Mouse (Mus musculus) brown adipose tissue, adult 24 weeks (tissue): ENCODE data around the gene Gpm6b. TPM values are rescaled to one million over a fixed set of nuclear protein-coding genes. Genes with fewer than 3 reads are reported as not detected.

Source experiments
- H3K27ac ChIP-seq: fragments of 200-500 bp; replicated peaks from 2 replicates; pipeline ENCODE4 v1.5.1; 2012; ENCODE audit warnings: low read depth, mild to moderate bottlenecking, low read length
- H3K4me1 ChIP-seq: fragments of 200-500 bp; 2 replicates; pipeline ENCODE4 v1.6.1; 2012; ENCODE audit warnings: low read length, mixed read lengths; ENCODE audit not compliant: control insufficient read depth, insufficient read depth, insufficient read length
- H3K4me3 ChIP-seq: fragments of 200-500 bp; 2 replicates; pipeline ENCODE4 v1.5.1; 2012; ENCODE audit warnings: low read depth, mild to moderate bottlenecking, low read length, moderate library complexity; ENCODE audit not compliant: insufficient read depth
- polyA plus RNA-seq: library from polyadenylated mRNA; stranded (reverse); fragments of >200 nt; gene quantifications from 2 replicates; pipeline ENCODE4 v1.2.4, GENCODE M21; 2012; ENCODE audit not compliant: missing spikeins, insufficient read depth, insufficient read length

Gene Gpm6b
- polyA plus RNA-seq, 1 experiment = 4.3 TPM

DNA sequence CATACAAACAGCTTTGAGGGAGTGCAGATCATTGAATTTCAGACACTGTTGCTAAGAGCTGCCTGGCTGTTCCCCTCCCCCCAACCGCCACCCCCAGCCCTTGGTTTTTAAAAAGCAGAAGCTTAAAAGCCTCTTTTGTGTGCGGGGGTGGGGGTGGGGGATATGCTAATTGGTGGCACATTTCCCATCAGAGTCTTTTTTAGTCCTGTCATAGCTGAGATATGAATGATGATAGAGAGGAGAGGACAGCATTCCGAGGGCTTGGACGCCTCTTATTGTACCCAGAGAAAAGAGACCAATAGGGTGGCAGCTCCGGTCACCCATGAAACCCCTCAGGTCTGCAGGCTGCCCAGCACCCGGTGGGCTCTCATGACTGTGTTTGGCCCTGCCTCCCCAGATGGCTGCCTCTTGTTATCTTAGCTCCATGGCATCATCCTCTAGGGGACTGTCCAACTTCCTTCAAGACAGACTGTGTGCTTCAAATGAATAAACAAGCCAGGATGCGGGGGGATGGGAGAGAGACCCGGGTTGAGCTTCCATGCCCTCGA is 90.3 kb downstream of the Gpm6b start:
- Histone ChIP-seq H3K4me1 (no peaks in the 10 kb centered on the region), H3K4me3 (no peak overlapping the region), H3K27ac (no peak overlapping the region)

DNA sequence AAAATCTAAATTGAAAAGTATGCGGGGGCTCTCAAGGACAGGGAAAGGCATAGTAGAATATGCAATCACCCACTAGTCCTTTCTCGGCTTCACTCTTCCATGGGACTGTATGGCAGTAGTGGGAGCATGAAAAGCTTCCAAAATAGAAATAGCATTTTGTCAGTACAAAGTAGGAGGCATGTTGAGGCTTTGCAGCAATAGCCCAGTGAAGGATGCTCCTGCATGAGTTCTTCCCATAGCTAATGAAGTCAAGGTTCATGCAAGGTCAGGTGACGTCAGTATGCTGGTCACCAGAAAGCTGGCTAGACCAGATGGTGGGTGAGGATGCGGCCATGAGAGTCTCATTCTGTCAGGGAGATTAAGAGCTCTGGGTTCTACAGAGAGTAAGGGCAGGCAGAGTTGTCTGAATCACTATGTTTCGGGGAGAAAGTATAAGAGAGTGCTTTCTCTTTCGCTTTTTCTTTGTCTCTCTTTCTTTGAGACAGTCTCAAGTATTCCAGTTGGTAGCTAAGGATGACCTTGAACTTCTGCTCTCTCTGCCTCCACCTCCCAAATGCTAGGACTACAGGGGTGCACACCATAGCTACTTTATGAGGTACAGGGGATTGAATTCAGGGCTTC is 95.9 kb downstream of the Gpm6b start:
- H3K27ac ChIP-seq = no peak overlapping the region
- H3K4me3 ChIP-seq = no peak overlapping the region
- H3K4me1 ChIP-seq = no peaks in the 10 kb centered on the region

DNA sequence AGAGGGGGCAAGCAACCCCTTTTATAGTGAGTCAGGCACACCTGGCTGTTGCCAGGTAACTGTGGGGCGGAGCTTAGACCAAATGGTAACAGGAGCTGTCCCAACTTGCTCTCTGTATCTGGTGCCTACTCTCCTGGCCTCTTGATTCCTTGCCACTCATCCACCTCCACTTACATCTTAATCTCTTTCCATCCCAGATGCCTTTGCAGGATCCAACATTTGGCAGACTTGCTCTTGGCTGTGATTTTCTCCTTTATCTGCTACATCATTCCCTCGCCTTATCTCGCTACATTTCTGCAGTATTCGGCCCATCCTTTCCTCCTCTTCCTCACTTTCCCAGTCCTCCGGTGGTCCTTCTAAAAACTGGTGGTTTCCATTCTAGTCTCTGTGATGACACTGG is 99.6 kb downstream of the Gpm6b start:
- no peak overlapping the region for H3K4me3 ChIP-seq
- H3K4me1 ChIP-seq = no peaks in the 10 kb centered on the region

DNA sequence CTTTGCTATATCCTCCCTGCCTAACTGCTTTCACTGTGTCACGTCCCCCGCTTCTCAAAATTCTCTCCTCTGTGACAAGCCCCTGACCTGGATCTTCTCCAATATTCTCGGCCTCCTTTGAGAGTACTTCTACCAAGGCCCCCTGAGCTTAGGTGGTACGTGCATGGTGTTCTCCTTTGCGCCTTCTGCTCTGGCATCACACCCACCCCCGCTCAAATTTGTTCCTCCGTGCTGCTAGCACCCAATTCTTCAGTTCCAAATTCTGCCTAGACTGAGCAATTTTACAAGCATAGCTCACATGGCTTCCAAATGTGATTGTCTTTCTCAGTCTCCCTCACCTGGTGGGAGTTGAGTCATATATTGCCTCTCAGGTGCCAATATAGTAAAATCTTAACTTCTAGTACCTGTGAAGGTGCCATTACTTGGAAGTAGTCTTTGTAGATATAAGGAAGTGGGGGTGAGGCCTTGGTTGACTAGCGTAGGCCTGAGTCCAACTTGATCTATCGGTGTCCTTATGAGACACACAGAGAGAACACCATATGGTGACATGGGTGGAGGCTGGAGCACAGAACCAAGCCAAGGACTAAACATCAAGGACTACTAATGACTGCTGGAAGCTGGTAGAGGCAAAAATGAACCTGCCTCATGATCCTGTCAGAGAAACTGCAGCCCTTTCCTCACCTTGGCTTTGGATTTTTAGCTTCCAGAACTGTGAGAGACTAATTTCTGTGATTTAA is 100.2 kb downstream of the Gpm6b start:
- H3K4me3 ChIP-seq = no peak overlapping the region
- H3K4me1 ChIP-seq = no peaks in the 10 kb centered on the region
- H3K27ac ChIP-seq = no peak overlapping the region

More for the DNA sequence above, 99.6 kb downstream of the Gpm6b start:
- no peak overlapping the region for H3K27ac ChIP-seq

DNA sequence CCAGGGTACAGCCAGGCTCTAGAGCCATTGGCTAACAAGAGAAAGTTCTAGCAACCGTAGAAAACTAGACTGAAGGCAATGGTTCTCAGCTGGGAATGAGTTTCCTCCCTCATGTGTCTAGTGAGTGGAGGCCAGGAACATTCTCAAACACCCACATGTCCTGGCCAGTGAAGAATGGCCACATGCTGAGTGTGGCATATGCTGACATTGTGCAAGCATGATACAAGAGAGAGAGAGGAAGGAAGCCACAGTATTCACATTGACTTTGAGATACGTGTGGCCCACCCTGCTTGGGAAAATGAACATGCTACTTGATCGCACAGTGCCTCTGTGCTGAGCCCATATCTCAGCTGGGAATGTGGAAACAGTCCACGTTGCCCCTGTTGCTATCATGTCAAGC is 101.2 kb downstream of the Gpm6b start:
- Histone ChIP-seq H3K4me3 (no peak overlapping the region), H3K4me1 (no peaks in the 10 kb centered on the region), H3K27ac (no peak overlapping the region)

DNA sequence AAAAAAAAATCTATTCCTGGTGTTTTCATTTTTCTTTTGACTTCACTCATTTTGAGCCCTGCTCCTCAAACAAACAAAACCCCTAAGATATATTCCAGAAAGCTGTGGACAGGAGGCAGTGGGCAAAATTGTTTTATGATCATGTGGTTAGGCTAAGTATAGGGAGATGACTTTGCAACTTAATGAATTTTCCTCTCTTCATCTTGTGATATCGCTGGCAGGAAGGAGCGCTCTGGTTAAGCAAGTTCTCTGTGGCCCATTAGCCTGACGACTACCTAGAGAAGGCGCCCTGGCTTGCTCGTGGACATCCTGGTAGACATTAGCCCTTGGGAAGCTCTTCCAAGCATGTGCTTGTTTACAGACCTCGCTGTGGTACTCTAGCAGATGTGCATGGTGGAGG is 103.1 kb downstream of the Gpm6b start:
- H3K4me1 ChIP-seq = no peaks in the 10 kb centered on the region
- no peak overlapping the region for H3K4me3 ChIP-seq
- H3K27ac ChIP-seq = no peak overlapping the region

DNA sequence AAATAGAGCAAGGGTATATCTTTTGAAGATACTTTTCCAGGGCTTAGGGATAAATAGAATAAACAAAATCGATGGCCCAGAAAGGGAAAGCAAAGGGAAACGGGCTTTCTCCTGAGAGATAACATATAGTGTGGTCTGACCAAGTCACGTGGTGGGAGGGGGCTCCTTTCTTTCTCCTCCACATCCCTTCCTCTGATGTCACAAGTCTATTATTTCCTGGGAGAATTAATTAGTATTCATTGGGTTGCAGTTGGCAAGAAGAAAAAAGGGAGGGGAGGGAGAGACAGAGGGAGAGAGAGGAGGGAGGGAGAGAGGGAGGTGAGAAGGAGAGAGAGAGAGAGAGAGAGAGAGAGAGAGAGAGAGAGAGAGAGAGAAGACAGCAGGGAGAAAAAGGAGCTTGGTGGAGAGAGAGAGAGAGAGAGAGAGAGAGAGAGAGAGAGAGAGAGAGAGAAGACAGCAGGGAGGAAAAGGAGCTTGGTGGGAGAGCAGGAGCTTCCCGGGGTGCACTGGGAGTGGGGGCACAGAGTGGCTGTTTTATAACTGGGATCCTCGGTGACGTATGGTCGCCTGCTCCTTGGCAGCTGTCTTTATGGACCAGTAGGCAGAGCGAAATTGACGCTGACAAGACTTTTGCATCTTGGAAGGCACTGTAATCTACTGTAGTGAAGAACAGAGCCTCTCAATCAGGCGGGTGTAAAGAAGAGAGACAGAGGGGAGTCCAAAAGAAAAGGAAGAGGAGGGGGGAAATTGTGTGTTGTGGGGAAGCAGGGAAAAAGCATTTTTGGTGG is 105.7 kb downstream of the Gpm6b start:
- Histone ChIP-seq H3K4me1 (no peaks in the 10 kb centered on the region), H3K4me3 (no peak overlapping the region), H3K27ac (no peak overlapping the region)

DNA sequence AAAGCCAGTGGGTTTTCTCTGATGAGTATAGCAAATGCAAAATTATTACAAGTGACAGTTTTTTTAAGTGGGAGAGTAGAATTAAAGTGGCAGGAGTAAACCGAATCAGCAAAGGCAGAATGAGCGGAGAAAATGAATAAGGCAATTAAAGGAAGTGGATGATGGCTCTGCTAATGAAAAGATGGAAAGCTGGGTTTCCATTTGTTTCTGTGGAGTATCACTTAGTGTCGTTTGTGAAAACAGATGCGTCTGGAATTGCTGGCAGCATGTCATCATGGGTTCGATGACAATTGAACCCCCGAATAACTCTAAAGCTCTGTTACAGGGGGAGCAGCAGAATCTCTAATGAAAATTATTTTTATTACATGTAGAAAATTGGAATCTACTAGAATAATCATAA is 109.4 kb downstream of the Gpm6b start:
- H3K4me3 ChIP-seq = no peak overlapping the region
- no peaks in the 10 kb centered on the region for H3K4me1 ChIP-seq
- H3K27ac ChIP-seq = no peak overlapping the region

DNA sequence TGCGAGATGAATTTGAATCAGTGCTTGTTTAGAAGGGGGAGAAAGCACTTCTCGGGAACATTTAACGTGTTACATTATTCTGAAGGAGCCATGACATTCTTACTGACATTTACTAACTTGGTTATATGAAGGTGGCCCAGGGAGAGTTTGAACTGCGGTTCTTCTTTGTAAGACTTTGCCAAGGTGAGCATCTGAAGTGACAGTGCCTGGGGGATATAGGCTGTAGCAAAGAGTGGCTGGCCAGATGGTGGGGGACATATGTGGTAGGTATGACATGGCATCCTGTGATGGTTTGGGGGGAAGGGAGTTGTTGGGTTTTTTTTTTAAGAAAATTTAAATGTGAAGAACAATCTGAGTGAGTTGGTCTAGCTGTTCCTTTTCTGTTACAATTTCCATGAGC is 109.9 kb downstream of the Gpm6b start:
- Histone ChIP-seq H3K4me1 (no peaks in the 10 kb centered on the region), H3K4me3 (no peak overlapping the region), H3K27ac (no peak overlapping the region)

DNA sequence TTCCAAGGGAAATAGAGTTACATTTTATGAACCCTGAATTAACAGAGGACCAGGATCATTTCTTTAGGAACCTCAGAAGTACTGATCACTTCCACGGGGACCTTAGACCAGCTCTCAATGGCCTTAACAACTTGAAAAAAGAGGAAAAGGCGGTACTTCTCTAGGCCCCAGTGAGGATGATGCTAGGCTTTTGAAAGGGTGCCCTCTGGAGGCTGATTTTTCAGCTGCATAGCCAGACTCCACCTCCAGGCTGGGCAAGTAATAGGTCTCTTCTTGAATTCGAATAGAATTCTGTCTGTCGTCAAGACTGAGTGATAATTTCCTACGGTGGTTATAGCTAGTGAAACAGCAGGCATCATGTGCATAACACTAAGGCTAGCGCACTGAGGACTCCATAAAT is 113.1 kb downstream of the Gpm6b start:
- H3K4me3 ChIP-seq = no peak overlapping the region
- H3K4me1 ChIP-seq = no peaks in the 10 kb centered on the region
- no peak overlapping the region for H3K27ac ChIP-seq

DNA sequence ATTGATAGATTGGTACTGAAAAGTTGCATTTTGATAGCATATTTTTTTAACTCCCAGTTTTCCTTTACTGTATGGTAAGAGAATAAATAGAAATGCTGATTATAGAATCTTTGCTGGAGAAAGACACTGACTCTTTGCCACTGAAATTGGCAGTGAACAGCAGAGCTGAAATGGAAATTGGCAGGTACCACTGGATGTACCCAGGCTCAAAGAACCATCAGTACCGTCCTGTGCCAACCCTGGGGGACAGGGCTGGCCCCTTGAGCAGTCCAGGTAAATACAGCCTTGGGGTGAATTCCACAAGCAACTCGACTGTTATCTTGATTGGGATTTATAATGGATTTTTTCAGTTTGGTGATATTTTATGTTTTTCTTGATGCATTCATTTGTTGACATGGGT is 114.7 kb downstream of the Gpm6b start:
- H3K4me1 ChIP-seq = no peaks in the 10 kb centered on the region
- H3K27ac ChIP-seq = no peak overlapping the region

DNA sequence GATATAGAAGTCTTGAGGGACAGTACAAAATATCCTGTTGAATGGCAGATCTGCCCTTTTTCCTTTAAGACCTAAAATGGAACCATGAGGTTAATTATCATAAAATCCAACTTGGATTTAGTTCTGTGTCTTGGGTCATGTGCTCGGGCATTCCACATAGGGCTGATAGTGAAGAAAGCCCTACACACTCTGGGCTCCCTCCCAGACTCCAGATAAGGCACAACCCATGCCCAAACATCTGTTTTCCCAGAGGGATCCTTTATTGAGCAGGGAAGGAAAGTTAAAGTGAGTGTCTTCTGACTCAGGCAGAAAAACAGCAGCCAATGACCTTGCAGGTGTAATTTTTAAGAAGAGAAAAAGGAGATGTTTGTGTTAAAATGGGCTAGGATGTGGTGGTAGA is 116.2 kb downstream of the Gpm6b start:
- Histone ChIP-seq H3K4me3 (no peak overlapping the region), H3K27ac (no peak overlapping the region), H3K4me1 (no peaks in the 10 kb centered on the region)

More for the DNA sequence above, 114.7 kb downstream of the Gpm6b start:
- H3K4me3 ChIP-seq = no peak overlapping the region

DNA sequence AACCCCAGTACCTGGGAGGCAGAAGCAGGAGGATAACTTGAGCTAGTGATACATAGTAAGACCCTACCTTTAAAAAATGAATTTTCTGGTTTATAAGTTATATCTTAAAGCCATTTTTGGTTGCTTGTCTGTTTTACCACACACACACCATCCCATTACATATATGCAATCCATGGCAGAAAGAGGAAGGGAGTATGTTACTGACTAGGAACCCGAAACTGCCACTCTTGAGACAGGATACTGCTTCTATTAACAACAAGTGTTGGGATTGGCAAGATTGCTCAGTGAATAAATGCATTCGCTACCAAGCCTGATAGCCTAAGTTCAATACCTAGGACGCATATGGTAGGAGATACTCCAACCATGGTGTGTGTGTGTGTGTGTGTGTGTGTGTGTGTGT is 117.6 kb downstream of the Gpm6b start:
- H3K4me3 ChIP-seq = no peak overlapping the region
- H3K4me1 ChIP-seq = no peaks in the 10 kb centered on the region

DNA sequence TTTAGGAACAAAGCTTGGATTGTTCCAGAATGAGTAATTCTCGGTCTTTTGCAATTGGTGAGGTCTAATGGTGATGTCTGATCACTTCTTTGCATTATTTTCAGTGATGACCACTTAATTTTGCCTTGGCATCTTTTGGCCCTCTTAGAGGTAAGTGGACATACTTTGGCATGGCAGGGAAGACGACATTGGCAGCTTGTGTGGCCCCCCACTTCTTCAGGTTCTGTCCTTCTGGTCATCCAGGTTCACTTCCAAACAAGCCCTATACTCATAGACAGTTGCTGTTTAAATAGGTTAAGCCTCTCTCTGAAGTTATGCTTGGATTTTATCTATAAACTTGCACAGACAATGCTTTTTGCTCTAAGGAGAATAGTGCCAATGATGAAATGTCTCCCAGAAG is 120.2 kb downstream of the Gpm6b start:
- Histone ChIP-seq H3K27ac (no peak overlapping the region), H3K4me1 (no peaks in the 10 kb centered on the region), H3K4me3 (no peak overlapping the region)

More for the DNA sequence above, 117.6 kb downstream of the Gpm6b start:
- H3K27ac ChIP-seq = no peak overlapping the region

DNA sequence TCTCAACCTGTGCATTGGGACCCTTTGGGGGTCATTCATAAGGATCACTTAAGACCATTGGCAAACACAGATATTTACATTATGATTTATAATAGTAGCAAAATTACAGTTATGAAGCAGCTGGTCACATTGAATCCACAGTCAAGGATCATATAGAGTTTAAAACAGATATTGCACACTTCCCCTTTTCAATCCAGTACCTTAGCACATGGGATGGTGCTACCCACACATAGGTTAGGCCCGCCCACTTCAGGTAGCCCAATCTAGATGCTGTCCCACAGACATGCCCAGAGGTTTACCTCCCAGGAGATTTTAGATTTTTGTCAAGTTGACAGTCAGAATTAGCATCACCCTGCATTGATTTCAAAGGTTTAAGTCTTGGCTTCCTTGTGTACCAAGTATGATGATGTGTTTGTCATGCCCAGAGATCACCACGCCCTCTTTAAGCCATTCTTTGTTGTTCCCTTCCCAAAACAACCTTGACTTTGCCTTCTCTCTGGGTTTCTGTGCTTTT is 121.3 kb downstream of the Gpm6b start:
- Histone ChIP-seq H3K4me1 (no peaks in the 10 kb centered on the region), H3K4me3 (no peak overlapping the region), H3K27ac (no peak overlapping the region)
